Mouse (Mus musculus) limb, embryonic 14.5 days (tissue): ENCODE data around the gene Trak2. TPM values are rescaled to one million over a fixed set of nuclear protein-coding genes. Genes with fewer than 3 reads are reported as not detected.
"Not testable (repeated sequence)": the region's sequence is repeated elsewhere in the genome, so short reads cannot be mapped to it uniquely, and the experiment has no call there.

Experiments used
- ATAC-seq: fragments of 200-750 bp; cut with Nextera tagmentation; 2 replicates; pipeline ENCODE4 v1.8.0; 2017; ENCODE audit warnings: low read depth, moderate number of reproducible peaks, moderate TSS enrichment; ENCODE audit not compliant: low FRiP score
- DNase-seq: peaks from one replicate; pipeline ENCODE4 v3.0.0-alpha.2; 2015; ENCODE audit warnings: low spot score
- H3K27ac ChIP-seq: fragments of 300-500 bp; sonication (generic); replicated peaks from 2 replicates; pipeline ENCODE4 v1.5.1; 2014; ENCODE audit warnings: low read depth, mild to moderate bottlenecking, low read length, moderate library complexity, mixed read lengths
- H3K27me3 ChIP-seq: fragments of 300-500 bp; sonication (generic); 2 replicates; pipeline ENCODE4 v1.6.1; 2014; ENCODE audit warnings: low read length, mixed read lengths; ENCODE audit not compliant: control insufficient read depth, insufficient read depth
- H3K36me3 ChIP-seq: fragments of 300-500 bp; sonication (generic); 2 replicates; pipeline ENCODE4 v1.6.1; 2014; ENCODE audit warnings: mild to moderate bottlenecking, low read length, moderate library complexity, mixed read lengths; ENCODE audit not compliant: control insufficient read depth, insufficient read depth
- H3K4me1 ChIP-seq: fragments of 300-500 bp; sonication (generic); 2 replicates; pipeline ENCODE4 v1.6.1; 2014; ENCODE audit warnings: antibody characterized with exemption, low read length, mixed read lengths; ENCODE audit not compliant: control insufficient read depth, insufficient read depth
- H3K4me2 ChIP-seq: fragments of 300-500 bp; sonication (generic); replicated peaks from 2 replicates; pipeline ENCODE4 v1.6.1; 2014; ENCODE audit warnings: low read depth, mild to moderate bottlenecking, low read length, moderate library complexity; ENCODE audit not compliant: severe bottlenecking
- H3K4me3 ChIP-seq: fragments of 300-500 bp; sonication (generic); replicated peaks from 2 replicates; pipeline ENCODE4 v1.5.1; 2014; ENCODE audit warnings: low read length
- H3K9ac ChIP-seq: fragments of 300-500 bp; sonication (generic); 2 replicates; pipeline ENCODE4 v1.6.1; 2014; ENCODE audit warnings: mild to moderate bottlenecking, low read depth, low read length, moderate library complexity; ENCODE audit not compliant: severe bottlenecking
- H3K9me3 ChIP-seq: fragments of 300-500 bp; sonication (generic); 2 replicates; pipeline ENCODE4 v1.6.1; 2016; ENCODE audit warnings: low read length; ENCODE audit not compliant: control insufficient read depth
- POLR2A ChIP-seq: fragments of 200-500 bp; IDR thresholded peaks from 2 replicates; pipeline ENCODE4 v1.8.0; 2012; ENCODE audit warnings: inconsistent platforms, mild to moderate bottlenecking, moderate library complexity, borderline replicate concordance; ENCODE audit not compliant: insufficient read depth, insufficient read length; ENCODE audit errors: extremely low read depth
- WGBS: fragments of 180-500 bp; shearing (Covaris S2); extraction: QIAGEN DNeasy Blood & Tissue Kit; methylation state at CpG from one replicate; pipeline ENCODE4 v1.1.7; 2014; 5-methylcytosine and 5-hydroxymethylcytosine counted together
- polyA plus RNA-seq, 2 experiments: library from polyadenylated mRNA; depleted of rRNA in 1 of 2; stranded (reverse) in 1 of 2; unstranded in 1 of 2; fragments of >200 nt; fragmentation: Nextera tagmentation in 1 of 2; extraction: Ambion mirVana in 1 of 2; gene quantifications; 2 replicates each; pipeline versions ENCODE4 v1.2.1 to v1.2.3; 2012 to 2014

The Trak2 gene
- polyA plus RNA-seq, 2 experiments, result 11.9 to 15.8 TPM

- peaks cover 14% of the 10 kb centered on the region for H3K4me1 ChIP-seq
- no peaks in the 10 kb centered on the region for H3K9me3 ChIP-seq
- no peak for TF ChIP-seq POLR2A
- H3K27ac ChIP-seq, result no peak overlapping the region
- ATAC-seq, result no peak
- no peak overlapping the region for H3K9ac ChIP-seq
- H3K4me2 ChIP-seq, result no peak overlapping the region
- DNase-seq, result no peak
- 69% methylated on average over 2 of the region's 2 CpGs for WGBS
- H3K27me3 ChIP-seq, result no peaks in the 10 kb centered on the region
- H3K36me3 ChIP-seq, result no peaks in the 10 kb centered on the region
- H3K4me3 ChIP-seq, result no peak overlapping the region
Observed at GRCm38 (mm10) chr1:58959682-58960081, 13.5 kb downstream of the Trak2 start.

DNA sequence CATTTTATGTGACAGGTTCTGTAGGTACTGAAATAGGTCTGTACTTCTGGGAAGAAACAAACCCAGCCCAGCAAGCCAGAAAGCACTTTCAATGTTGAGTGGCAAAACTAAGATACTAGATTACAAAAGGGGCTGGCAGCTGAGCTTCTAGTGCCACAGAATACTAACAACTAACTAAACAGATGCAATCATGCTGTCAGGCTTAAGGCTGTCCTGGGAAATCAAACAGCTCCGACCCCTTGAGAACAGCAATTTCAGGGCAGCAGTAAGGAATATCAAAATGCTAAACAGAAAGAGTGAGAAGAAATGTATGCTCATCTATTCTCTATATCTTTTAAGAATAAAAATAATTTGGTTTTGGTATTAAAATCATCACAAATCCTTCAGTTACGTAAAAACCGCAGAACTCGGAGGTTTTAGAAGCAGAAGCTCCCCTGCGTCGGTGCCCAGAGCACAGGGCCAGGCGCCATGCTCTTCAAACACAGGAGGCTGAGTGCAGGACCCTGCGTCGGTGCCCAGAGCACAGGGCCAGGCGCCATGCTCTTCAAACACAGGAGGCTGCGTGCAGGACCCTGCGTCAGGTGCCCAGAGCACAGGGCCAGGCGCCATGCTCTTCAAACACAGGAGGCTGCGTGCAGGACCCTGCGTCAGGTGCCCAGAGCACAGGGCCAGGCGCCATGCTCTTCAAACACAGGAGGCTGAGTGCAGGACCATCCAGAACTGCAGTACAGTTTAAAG lies 14.3 kb downstream of the Trak2 start:
- not testable (repeated sequence) for ATAC-seq, H3K36me3 ChIP-seq, H3K4me3 ChIP-seq, H3K27ac ChIP-seq, DNase-seq, H3K9ac ChIP-seq, H3K4me2 ChIP-seq, H3K9me3 ChIP-seq, H3K27me3 ChIP-seq
- peaks cover 14% of the 10 kb centered on the region for H3K4me1 ChIP-seq
- WGBS, result 88% methylated on average over 16 of the region's 16 CpGs

GRCm38 (mm10) chr1:58957931-58958330 lies 15.3 kb downstream of the Trak2 start:
- Histone ChIP-seq H3K9me3 (no peaks in the 10 kb centered on the region), H3K27ac (no peak overlapping the region), H3K4me2 (no peak overlapping the region), H3K27me3 (no peaks in the 10 kb centered on the region), H3K4me3 (no peak overlapping the region), H3K4me1 (peaks cover 19% of the 10 kb centered on the region), H3K36me3 (no peaks in the 10 kb centered on the region), H3K9ac (no peak overlapping the region)
- no peak for TF ChIP-seq POLR2A
- DNase-seq (no peak), ATAC-seq (no peak)
- 41% methylated on average over 2 of the region's 2 CpGs for WGBS

DNA sequence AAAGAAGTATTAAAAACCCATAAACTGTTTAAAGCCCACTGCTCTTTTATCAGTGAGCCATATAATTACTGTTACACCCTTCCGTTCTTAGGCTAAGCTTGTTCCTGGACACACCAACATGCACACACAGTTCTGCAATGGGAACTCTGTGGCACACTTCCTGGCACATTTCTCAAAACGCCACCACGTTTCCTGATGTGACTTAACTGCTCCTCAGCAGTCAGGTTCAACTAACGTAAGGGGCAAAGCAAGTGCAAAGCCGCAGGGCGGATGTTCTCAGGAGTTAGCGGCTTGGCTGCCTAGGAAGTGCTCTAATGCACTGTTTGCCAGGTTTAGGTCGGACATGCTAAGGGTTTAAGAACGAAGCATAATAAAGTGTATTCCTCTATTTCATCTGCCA lies 17.0 kb downstream of the Trak2 start:
- Histone ChIP-seq H3K36me3 (no peaks in the 10 kb centered on the region), H3K4me3 (no peak overlapping the region), H3K9ac (no peak overlapping the region), H3K27me3 (no peaks in the 10 kb centered on the region), H3K4me2 (no peak overlapping the region), H3K27ac (no peak overlapping the region), H3K9me3 (no peaks in the 10 kb centered on the region), H3K4me1 (peaks cover 24% of the 10 kb centered on the region)
- ATAC-seq, result no peak
- no peak for DNase-seq
- WGBS, result 75% methylated on average over 9 of the region's 9 CpGs
- no peak for TF ChIP-seq POLR2A

DNA sequence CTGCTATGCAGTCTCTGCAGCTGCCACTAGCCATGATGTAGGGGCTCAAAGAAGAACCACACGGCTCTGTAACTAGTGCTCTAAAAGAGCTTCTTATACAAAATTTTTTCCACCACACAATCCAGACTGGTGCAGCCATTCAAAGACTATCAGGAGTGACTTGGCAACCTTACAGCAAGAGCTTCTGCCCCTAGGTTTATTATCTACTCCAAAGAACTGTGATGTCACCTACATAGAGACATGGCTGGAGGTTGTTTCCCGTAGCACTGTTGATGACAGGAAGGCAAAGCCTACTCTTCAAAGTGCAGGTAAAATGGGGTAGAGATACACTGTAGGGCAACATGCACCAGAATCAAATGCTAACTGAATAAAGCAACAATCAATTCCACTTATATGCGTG lies 17.5 kb downstream of the Trak2 start:
- Histone ChIP-seq H3K4me1 (peaks cover 25% of the 10 kb centered on the region), H3K9me3 (no peaks in the 10 kb centered on the region), H3K4me2 (no peak overlapping the region), H3K4me3 (no peak overlapping the region), H3K36me3 (no peaks in the 10 kb centered on the region), H3K27ac (no peak overlapping the region), H3K9ac (no peak overlapping the region), H3K27me3 (no peaks in the 10 kb centered on the region)
- ATAC-seq (no peak), DNase-seq (no peak)
- 79% methylated on average over 3 of the region's 3 CpGs for WGBS
- TF ChIP-seq POLR2A, result no peak
